Mouse (Mus musculus) limb, embryonic 15.5 days (tissue): Measurements from ENCODE around the gene Gm853. TPM values are rescaled to one million over a fixed set of nuclear protein-coding genes. Genes with fewer than 3 reads are reported as not detected.
"Not testable (repeated sequence)": the region's sequence is repeated elsewhere in the genome, so short reads cannot be mapped to it uniquely, and the experiment has no call there.

ENCODE experiments used
- ATAC-seq: fragments of 200-750 bp; cut with Nextera tagmentation; 2 replicates; pipeline ENCODE4 v1.8.0; 2017; ENCODE audit warnings: low read depth, moderate TSS enrichment; ENCODE audit not compliant: insufficient number of reproducible peaks, low FRiP score, low TSS enrichment
- H3K27ac ChIP-seq: fragments of 300-500 bp; sonication (generic); 2 replicates; pipeline ENCODE4 v1.5.1; 2015; ENCODE audit warnings: moderate library complexity, mild to moderate bottlenecking, inconsistent platforms
- H3K27me3 ChIP-seq: fragments of 300-500 bp; sonication (generic); 2 replicates; pipeline ENCODE4 v1.6.1; 2015; ENCODE audit warnings: inconsistent platforms
- H3K36me3 ChIP-seq: fragments of 300-500 bp; sonication (generic); 2 replicates; pipeline ENCODE4 v1.6.1; 2015; ENCODE audit warnings: inconsistent platforms
- H3K4me1 ChIP-seq: fragments of 300-500 bp; sonication (generic); 2 replicates; pipeline ENCODE4 v1.6.1; 2015; ENCODE audit warnings: inconsistent platforms
- H3K4me2 ChIP-seq: fragments of 300-500 bp; sonication (generic); 2 replicates; pipeline ENCODE4 v1.6.1; 2015; ENCODE audit warnings: mild to moderate bottlenecking, inconsistent platforms
- H3K4me3 ChIP-seq: fragments of 300-500 bp; sonication (generic); 2 replicates; pipeline ENCODE4 v1.5.1; 2015; ENCODE audit warnings: mild to moderate bottlenecking, inconsistent platforms
- H3K9ac ChIP-seq: fragments of 300-500 bp; sonication (generic); 2 replicates; pipeline ENCODE4 v1.6.1; 2015; ENCODE audit warnings: inconsistent platforms
- H3K9me3 ChIP-seq: fragments of 300-500 bp; sonication (generic); 2 replicates; pipeline ENCODE4 v1.6.1; 2016; ENCODE audit warnings: inconsistent platforms
- WGBS: fragments of 180-500 bp; shearing (Covaris S2); methylation state at CpG from one replicate; pipeline ENCODE4 v1.1.7; 2015; 5-methylcytosine and 5-hydroxymethylcytosine counted together
- polyA plus RNA-seq: library from polyadenylated mRNA; unstranded; fragments of >200 nt; fragmentation: Nextera tagmentation; extraction: Ambion mirVana; gene quantifications from 2 replicates; pipeline ENCODE4 v1.2.1, GENCODE M21; 2015

Gene Gm853
- polyA plus RNA-seq, 1 experiment from 2014 or later: not detected

GRCm38 (mm10) chr4:130251172-130251705, 29.0 kb upstream of the Gm853 start:
- Histone ChIP-seq H3K9me3 (no peaks in the 10 kb centered on the region), H3K36me3 (peaks cover 48% of the 10 kb centered on the region), H3K27me3 (no peaks in the 10 kb centered on the region), H3K4me1 (peaks cover 2% of the 10 kb centered on the region; the same call in 1 of the 2 replicates), H3K9ac (no peak overlapping the region), H3K4me3 (no peak overlapping the region), H3K27ac (no peak overlapping the region), H3K4me2 (no peak overlapping the region)
- no peak for ATAC-seq
- WGBS: 33% methylated on average over 7 of the region's 7 CpGs

DNA sequence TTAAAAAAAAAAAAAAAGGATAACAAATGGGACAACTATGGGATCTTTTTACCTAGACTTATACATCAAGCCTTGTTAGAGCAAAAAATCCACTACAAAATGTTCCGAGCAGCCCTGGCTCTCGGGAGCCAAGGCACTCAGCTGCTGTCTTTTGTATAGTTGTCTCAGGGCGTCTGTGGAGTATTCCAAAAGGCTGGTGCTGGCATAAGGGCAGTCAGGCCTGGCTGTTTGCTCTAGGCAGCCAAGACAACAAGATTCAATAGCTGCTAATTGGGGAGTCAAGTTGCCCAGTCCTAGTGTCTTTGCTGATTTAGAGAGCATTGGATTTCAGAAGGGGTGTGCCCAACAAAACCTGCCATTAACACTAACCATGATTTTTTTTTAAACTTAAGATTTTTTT, 26.4 kb upstream of the Gm853 start:
- Histone ChIP-seq H3K9me3 (no peaks in the 10 kb centered on the region), H3K4me3 (no peak overlapping the region), H3K4me1 (peaks cover 2% of the 10 kb centered on the region; the same call in 1 of the 2 replicates), H3K9ac (no peak overlapping the region), H3K27ac (no peak overlapping the region), H3K36me3 (peaks cover 23% of the 10 kb centered on the region), H3K4me2 (no peak overlapping the region), H3K27me3 (no peaks in the 10 kb centered on the region)
- no peak for ATAC-seq
- 76% methylated on average over 3 of the region's 3 CpGs for WGBS

- Histone ChIP-seq H3K9me3 (no peaks in the 10 kb centered on the region), H3K27ac (no peak overlapping the region), H3K4me3 (no peak overlapping the region), H3K4me2 (no peak overlapping the region), H3K36me3 (peaks cover 9% of the 10 kb centered on the region), H3K27me3 (no peaks in the 10 kb centered on the region), H3K4me1 (no peaks in the 10 kb centered on the region), H3K9ac (no peak overlapping the region)
- WGBS: 1% methylated on average over 6 of the region's 6 CpGs
- no peak for ATAC-seq
Measured at GRCm38 (mm10) chr4:130246132-130246531, 23.9 kb upstream of the Gm853 start.

DNA sequence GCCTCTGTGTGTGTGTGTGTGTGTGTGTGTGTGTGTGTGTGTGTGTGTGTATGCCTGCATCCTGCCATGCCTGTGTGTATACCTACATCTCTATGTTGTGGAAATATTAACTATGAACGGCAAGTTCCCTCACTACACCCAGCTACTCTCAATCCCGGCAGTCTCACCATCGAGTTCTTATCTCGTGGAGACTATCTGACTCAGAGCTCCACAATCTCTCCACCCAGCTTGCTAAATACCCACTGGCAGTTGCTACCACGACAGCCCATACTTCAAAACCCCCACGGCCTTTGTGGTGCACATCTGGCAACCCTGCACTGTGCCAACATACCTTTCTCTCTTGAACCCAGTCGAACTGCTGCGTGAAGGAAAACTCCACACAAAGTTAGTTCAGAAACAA, 22.5 kb upstream of the Gm853 start:
- Histone ChIP-seq H3K27me3 (no peaks in the 10 kb centered on the region), H3K4me2 (no peak overlapping the region), H3K4me3 (no peak overlapping the region), H3K4me1 (no peaks in the 10 kb centered on the region), H3K36me3 (no peaks in the 10 kb centered on the region), H3K27ac (no peak overlapping the region), H3K9ac (no peak overlapping the region), H3K9me3 (no peaks in the 10 kb centered on the region)
- ATAC-seq: no peak
- WGBS: 70% methylated on average over 8 of the region's 8 CpGs

GRCm38 (mm10) chr4:130243621-130244020, 21.4 kb upstream of the Gm853 start:
- not testable (repeated sequence) for H3K9me3 ChIP-seq, H3K9ac ChIP-seq, H3K27ac ChIP-seq, H3K4me2 ChIP-seq, H3K36me3 ChIP-seq, H3K4me1 ChIP-seq, ATAC-seq, H3K4me3 ChIP-seq, H3K27me3 ChIP-seq
- 72% methylated on average over 1 of the region's 1 CpGs for WGBS

- Histone ChIP-seq H3K4me3 (no peak overlapping the region), H3K27ac (no peak overlapping the region), H3K9me3 (no peaks in the 10 kb centered on the region), H3K36me3 (no peaks in the 10 kb centered on the region), H3K4me1 (no peaks in the 10 kb centered on the region), H3K27me3 (no peaks in the 10 kb centered on the region), H3K4me2 (no peak overlapping the region), H3K9ac (no peak overlapping the region)
- 90% methylated on average over 5 of the region's 5 CpGs for WGBS
- ATAC-seq: no peak
Measured at GRCm38 (mm10) chr4:130242956-130243355, 20.8 kb upstream of the Gm853 start.

DNA sequence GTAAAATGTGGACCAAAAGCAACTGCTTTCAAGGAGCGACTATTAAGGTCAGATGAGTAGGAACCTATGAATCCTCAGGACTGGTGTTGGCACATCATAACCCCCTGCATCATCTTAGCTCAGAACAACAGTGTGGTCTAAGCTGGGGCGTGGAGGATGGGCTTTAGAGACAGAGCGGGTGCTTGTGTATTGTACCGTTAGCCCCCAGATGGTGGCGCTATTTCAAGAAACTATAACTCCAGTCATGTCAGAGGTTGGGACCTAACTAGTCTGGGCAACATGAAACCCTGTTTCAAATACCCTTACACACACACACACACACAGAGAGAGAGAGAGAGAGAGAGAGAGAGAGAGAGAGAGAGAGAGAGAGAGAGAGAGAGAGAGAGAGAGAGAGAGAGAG, 18.5 kb upstream of the Gm853 start:
- Histone ChIP-seq H3K4me2 (no peak overlapping the region), H3K9ac (no peak overlapping the region), H3K36me3 (no peaks in the 10 kb centered on the region), H3K9me3 (no peaks in the 10 kb centered on the region), H3K27ac (no peak overlapping the region), H3K27me3 (no peaks in the 10 kb centered on the region), H3K4me1 (no peaks in the 10 kb centered on the region), H3K4me3 (no peak overlapping the region)
- WGBS: 33% methylated on average over 5 of the region's 5 CpGs
- no peak for ATAC-seq

DNA sequence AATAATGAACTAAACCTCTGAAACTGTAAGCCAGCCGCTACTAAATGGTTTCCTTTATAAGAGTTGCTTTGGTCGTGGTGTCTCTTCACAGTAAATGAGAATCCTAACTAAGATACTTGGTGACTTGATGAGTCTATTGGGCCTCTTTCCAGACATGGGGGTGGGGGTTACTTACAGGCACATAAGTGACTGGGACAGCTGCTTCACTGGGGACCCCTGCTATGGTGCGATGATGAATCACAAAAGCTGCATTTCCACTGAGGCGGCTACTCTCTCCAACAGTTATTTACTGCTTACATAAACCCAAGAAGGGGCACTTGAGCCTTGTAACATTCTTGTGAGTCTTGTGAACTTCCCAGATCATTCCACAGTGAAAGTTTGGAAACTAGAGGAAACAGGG, 15.4 kb upstream of the Gm853 start:
- ATAC-seq: no peak
- WGBS: 64% methylated on average over 4 of the region's 4 CpGs
- no peaks in the 10 kb centered on the region for H3K27me3 ChIP-seq
- no peaks in the 10 kb centered on the region for H3K36me3 ChIP-seq
- H3K9ac ChIP-seq: no peak overlapping the region
- H3K27ac ChIP-seq: no peak overlapping the region
- H3K9me3 ChIP-seq: no peaks in the 10 kb centered on the region
- no peak overlapping the region for H3K4me2 ChIP-seq
- no peaks in the 10 kb centered on the region for H3K4me1 ChIP-seq
- H3K4me3 ChIP-seq: no peak overlapping the region

- Histone ChIP-seq H3K4me3 (no peak overlapping the region), H3K9me3 (no peaks in the 10 kb centered on the region), H3K4me1 (no peaks in the 10 kb centered on the region), H3K9ac (no peak overlapping the region), H3K27me3 (no peaks in the 10 kb centered on the region), H3K4me2 (no peak overlapping the region), H3K36me3 (no peaks in the 10 kb centered on the region), H3K27ac (no peak overlapping the region)
- 29% methylated on average over 8 of the region's 8 CpGs for WGBS
- ATAC-seq: no peak
Measured at GRCm38 (mm10) chr4:130236361-130236760, 14.2 kb upstream of the Gm853 start.

GRCm38 (mm10) chr4:130224071-130224470, 1.9 kb upstream of the Gm853 start:
- no peaks in the 10 kb centered on the region for H3K4me1 ChIP-seq
- H3K36me3 ChIP-seq: no peaks in the 10 kb centered on the region
- H3K4me2 ChIP-seq: no peak overlapping the region
- H3K27ac ChIP-seq: no peak overlapping the region
- no peak for ATAC-seq
- H3K27me3 ChIP-seq: no peaks in the 10 kb centered on the region
- no peak overlapping the region for H3K4me3 ChIP-seq
- H3K9me3 ChIP-seq: no peaks in the 10 kb centered on the region
- H3K9ac ChIP-seq: no peak overlapping the region

GRCm38 (mm10) chr4:130220176-130220575, 2.0 kb downstream of the Gm853 start:
- no peak overlapping the region for H3K4me3 ChIP-seq
- no peaks in the 10 kb centered on the region for H3K27me3 ChIP-seq
- no peaks in the 10 kb centered on the region for H3K4me1 ChIP-seq
- H3K9ac ChIP-seq: no peak overlapping the region
- no peaks in the 10 kb centered on the region for H3K9me3 ChIP-seq
- ATAC-seq: no peak
- no peaks in the 10 kb centered on the region for H3K36me3 ChIP-seq
- no peak overlapping the region for H3K4me2 ChIP-seq
- 79% methylated on average over 9 of the region's 9 CpGs for WGBS
- no peak overlapping the region for H3K27ac ChIP-seq

DNA sequence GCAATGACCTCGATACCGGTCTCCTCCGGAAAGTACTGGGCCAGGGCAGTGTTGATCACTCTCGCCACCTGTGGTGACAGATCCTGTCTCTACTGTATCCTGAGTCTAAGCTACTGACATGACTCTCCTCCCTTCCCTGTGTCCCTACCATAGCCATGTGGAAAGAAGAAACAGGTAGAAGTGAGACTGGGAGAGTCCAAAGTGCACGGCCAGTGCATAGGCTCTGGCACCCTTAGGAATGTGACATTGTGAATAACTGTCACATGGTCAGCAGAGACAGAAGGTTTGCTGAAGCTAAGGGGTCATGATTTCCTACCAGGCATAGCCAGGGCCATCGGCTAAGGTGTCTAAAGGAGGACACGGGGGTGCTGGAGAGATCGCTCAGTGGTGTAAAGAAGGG, 6.8 kb downstream of the Gm853 start:
- H3K27ac ChIP-seq: no peak overlapping the region
- H3K27me3 ChIP-seq: no peaks in the 10 kb centered on the region
- no peaks in the 10 kb centered on the region for H3K9me3 ChIP-seq
- H3K4me3 ChIP-seq: no peak overlapping the region
- 91% methylated on average over 8 of the region's 8 CpGs for WGBS
- no peak overlapping the region for H3K4me2 ChIP-seq
- H3K36me3 ChIP-seq: no peaks in the 10 kb centered on the region
- H3K9ac ChIP-seq: no peak overlapping the region
- no peak for ATAC-seq
- no peaks in the 10 kb centered on the region for H3K4me1 ChIP-seq

DNA sequence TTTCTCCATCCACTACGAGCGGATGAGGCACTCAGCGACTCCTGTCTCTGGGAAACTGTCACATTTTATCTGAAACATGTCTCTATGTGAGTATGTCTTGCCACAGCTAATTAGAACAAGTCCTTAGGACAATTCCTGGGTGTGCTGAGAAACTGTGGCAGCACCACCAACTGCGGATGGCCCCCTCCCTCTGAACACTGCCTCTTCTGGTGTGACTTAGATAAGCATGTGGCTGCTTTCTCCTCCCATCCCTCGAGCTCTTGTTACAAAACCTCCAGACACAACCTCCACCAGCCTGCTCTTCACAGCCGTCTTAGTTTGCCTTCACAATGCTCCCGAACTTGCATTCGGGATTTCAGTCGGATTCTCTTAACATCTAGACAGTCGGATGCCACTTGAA, 8.3 kb downstream of the Gm853 start:
- Histone ChIP-seq H3K4me2 (no peak overlapping the region), H3K9ac (no peak overlapping the region), H3K4me3 (no peak overlapping the region), H3K27me3 (no peaks in the 10 kb centered on the region), H3K4me1 (no peaks in the 10 kb centered on the region), H3K27ac (no peak overlapping the region), H3K9me3 (no peaks in the 10 kb centered on the region), H3K36me3 (no peaks in the 10 kb centered on the region)
- no peak for ATAC-seq
- 75% methylated on average over 10 of the region's 10 CpGs for WGBS
